Mouse (Mus musculus) brain, embryonic 14.5 days (tissue): ENCODE results near the gene Cd180.

Source experiments
- CTCF ChIP-seq: fragments of 200-500 bp; IDR thresholded peaks from 2 replicates; pipeline ENCODE4 v1.5.1; 2012; ENCODE audit warnings: inconsistent platforms, mild to moderate bottlenecking, moderate library complexity, borderline replicate concordance; ENCODE audit not compliant: insufficient read depth, insufficient read length; ENCODE audit errors: extremely low read depth
- POLR2A ChIP-seq: fragments of 200-500 bp; IDR thresholded peaks from 2 replicates; pipeline ENCODE4 v1.6.1; 2012; ENCODE audit warnings: mild to moderate bottlenecking, inconsistent platforms, borderline replicate concordance; ENCODE audit not compliant: poor library complexity, insufficient read depth, insufficient read length, severe bottlenecking; ENCODE audit errors: extremely low read depth

DNA sequence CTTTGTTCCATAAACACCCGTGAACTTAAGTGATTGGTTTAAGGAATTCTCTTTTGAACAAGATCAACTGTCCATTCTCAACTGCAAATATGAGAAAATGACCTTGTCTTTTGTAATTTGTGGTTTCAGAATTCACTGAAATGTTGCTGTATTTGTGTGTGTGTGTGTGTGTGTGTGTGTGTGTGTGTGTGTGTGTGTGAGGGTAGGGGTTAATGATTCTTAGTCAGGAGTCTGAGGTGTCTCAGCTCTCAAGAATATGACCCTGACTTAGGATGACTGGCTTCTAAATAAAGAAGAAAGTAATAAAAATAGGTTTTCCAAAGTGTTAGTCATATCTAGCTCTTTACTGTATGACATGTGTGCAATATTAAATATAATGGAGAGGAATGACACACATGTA lies 33.5 kb downstream of the Cd180 start:
- TF ChIP-seq POLR2A (no peak), CTCF (no peak)
